Mouse (Mus musculus): ENCODE results near the gene Evc2.

DNA sequence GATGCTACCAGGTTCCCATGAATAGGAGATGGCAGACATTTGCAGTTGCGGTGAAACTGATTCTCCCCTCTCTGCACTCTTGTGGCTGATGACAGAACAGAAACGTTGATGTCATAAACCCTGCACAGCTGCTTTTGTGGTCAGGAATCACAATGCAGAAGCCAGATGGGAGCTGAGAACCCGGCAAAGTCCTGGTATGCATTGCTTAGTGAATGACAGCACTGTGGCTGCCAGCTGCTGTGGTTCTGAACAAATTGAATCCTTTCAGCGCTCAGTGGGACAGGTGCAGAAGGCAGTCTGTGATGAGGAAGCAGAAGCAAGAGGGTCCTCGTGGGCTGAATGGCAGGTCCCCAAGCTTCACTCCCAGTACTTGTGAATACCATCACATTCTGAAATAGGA, 130.7 kb downstream of the Evc2 start:
- TF ChIP-seq POLR2A (IDR thresholded peaks at IDR 0.05; ENCODE audit: insufficient read length, low read depth) = no peak
- peak; percentile 88 for TF ChIP-seq TCF12 (IDR thresholded peaks at IDR 0.05; ENCODE audit: insufficient read depth, poor library complexity, severe bottlenecking)
- no peak for TF ChIP-seq POLR2AphosphoS2 (IDR thresholded peaks at IDR 0.05; ENCODE audit: insufficient read length, low read depth)
- no peak for TF ChIP-seq USF1 (IDR thresholded peaks at IDR 0.05; ENCODE audit: low read depth)
- TF ChIP-seq E2F4 (IDR thresholded peaks at IDR 0.05; ENCODE audit: insufficient read depth) = no peak
- TF ChIP-seq SRF (IDR thresholded peaks at IDR 0.05; ENCODE audit: control insufficient read depth, insufficient read length, low read depth) = no peak
- TF ChIP-seq REST (IDR thresholded peaks at IDR 0.05; ENCODE audit: insufficient read depth, insufficient read length) = no peak
- peak; percentile 39; the same call in 1 of the 2 replicates for TF ChIP-seq CEBPB (IDR thresholded peaks at IDR 0.05; ENCODE audit: insufficient read depth, poor library complexity, severe bottlenecking)
- peak; percentile 65 to 93 (median 75) for TF ChIP-seq MYOG (IDR thresholded peaks at IDR 0.05; ENCODE audit: control insufficient read depth in 1 of 3, insufficient read depth in 1 of 3, insufficient read length in 2 of 3, low read depth in 2 of 3)
- peak in 2 of 3 experiments; percentile 91 for TF ChIP-seq MYOD1 (IDR thresholded peaks at IDR 0.05; ENCODE audit: control insufficient read depth in 1 of 3, insufficient read length in 2 of 3, low read depth in 2 of 3)
- TF ChIP-seq MAX (IDR thresholded peaks at IDR 0.05; ENCODE audit: low read depth) = no peak
- peak; percentile 88 for TF ChIP-seq TCF3 (IDR thresholded peaks at IDR 0.05; ENCODE audit: insufficient read length, low read depth)
